Mouse (Mus musculus) gastrocnemius, adult 18-20 months (tissue): ENCODE results near the gene Lhfp. TPM values are rescaled to one million over a fixed set of nuclear protein-coding genes. Genes with fewer than 3 reads are reported as not detected.
"Not testable (repeated sequence)": the region's sequence is repeated elsewhere in the genome, so short reads cannot be mapped to it uniquely, and the experiment has no call there.

Experiments used
- DNase-seq: peaks from one replicate; pipeline ENCODE4 v3.0.0; 2021; ENCODE audit warnings: low spot score
- total RNA-seq, 2 experiments: library from RNA; stranded (reverse); gene quantifications; 2 replicates each; pipeline ENCODE4 v1.2.3; 2021

Lhfp gene
- total RNA-seq, 2 experiments from 2014 or later = 7.7 to 10.6 TPM

- DNase-seq = no peak
Measured at GRCm38 (mm10) chr3:53253223-53253832, 212.0 kb downstream of the Lhfp start.

- DNase-seq = no peak
Measured at GRCm38 (mm10) chr3:53258657-53259158, 217.4 kb downstream of the Lhfp start.

GRCm38 (mm10) chr3:53266116-53266515 is 224.8 kb downstream of the Lhfp start:
- DNase-seq = no peak

GRCm38 (mm10) chr3:53267046-53267445 is 225.7 kb downstream of the Lhfp start:
- DNase-seq = no peak

- no peak for DNase-seq
Measured at GRCm38 (mm10) chr3:53273220-53273619, 231.9 kb downstream of the Lhfp start.

GRCm38 (mm10) chr3:53277993-53278392 is 236.7 kb downstream of the Lhfp start:
- DNase-seq = no peak

DNA sequence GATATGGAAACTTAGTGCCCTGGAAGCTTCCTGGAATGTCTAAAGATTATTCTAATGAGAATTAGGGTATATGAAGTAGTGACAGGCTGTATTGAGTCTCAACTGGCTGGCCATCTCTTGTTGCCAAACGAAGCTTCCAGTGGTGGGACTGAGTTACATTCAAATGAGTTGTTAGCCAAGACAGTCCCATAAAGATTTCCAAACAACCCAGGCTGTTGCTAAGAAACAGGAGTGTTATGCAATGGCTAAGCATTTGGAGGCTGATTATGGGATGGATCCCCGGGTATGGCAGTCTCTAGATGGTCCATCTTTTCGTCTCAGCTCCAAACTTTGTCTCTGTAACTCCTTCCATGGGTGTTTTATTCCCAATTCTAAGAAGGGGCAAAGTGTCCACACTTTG is 240.7 kb downstream of the Lhfp start:
- not testable (repeated sequence) for DNase-seq

- DNase-seq = no peak
Measured at GRCm38 (mm10) chr3:53284023-53284422, 242.7 kb downstream of the Lhfp start.

DNA sequence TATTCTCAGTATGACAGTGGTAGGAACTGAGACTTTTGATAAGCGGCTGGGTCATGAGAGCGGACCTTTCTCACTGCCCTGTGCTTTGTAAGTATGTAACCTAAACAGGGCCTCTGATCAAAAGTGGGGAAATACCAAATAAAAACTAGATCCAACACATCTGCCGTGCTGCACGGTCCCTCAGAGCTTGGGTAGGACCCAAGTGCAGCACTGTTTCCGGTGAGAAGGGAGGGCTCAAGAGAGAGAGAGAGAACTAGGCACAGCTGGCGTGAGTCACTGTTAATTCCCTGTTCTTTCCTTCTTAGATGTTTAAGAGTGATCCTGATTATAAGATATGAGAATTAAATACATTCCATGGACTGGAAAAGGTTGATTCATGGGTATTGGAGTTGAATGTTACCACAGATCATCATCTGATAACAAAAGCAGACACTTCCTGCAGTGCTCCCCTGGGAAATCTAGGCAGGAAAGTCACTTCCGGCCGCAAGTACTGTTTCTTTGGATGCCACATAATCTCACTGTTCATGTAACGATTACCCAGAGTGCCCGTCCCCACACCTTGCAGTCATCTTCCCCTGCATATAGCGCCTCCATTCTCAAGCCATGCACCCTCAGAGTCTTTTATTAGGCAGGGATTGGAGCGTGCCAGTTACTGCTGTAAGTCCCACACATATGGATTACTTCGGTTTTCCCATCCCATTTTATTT is 243.3 kb downstream of the Lhfp start:
- no peak for DNase-seq

- no peak for DNase-seq
Measured at GRCm38 (mm10) chr3:53288662-53289061, 247.3 kb downstream of the Lhfp start.

- DNase-seq = no peak
Measured at GRCm38 (mm10) chr3:53289589-53290219, 248.4 kb downstream of the Lhfp start.

GRCm38 (mm10) chr3:53291185-53291584 is 249.9 kb downstream of the Lhfp start:
- no peak for DNase-seq

- DNase-seq = no peak
Measured at GRCm38 (mm10) chr3:53291945-53292344, 250.6 kb downstream of the Lhfp start.

DNA sequence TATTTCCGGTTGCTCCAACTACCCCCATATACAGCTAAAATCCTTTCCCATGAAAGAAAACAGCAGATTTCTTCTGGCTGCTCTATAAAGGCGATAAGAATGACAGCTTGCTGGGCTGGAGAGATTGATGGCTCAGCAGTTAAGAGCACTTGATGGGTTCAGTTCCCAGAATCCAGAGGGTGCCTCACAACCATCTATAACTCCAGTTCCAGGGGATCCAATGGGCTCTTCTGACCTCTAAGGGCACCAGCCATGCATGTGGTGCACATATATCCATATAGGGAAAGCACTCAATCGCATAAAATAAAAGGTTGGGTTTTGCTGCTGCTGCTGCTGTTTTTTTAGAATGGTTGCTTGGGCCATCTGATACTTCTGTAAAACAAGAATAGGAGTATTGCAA is 251.1 kb downstream of the Lhfp start:
- DNase-seq = no peak

- DNase-seq = no peak
Measured at GRCm38 (mm10) chr3:53292979-53293378, 251.7 kb downstream of the Lhfp start.

DNA sequence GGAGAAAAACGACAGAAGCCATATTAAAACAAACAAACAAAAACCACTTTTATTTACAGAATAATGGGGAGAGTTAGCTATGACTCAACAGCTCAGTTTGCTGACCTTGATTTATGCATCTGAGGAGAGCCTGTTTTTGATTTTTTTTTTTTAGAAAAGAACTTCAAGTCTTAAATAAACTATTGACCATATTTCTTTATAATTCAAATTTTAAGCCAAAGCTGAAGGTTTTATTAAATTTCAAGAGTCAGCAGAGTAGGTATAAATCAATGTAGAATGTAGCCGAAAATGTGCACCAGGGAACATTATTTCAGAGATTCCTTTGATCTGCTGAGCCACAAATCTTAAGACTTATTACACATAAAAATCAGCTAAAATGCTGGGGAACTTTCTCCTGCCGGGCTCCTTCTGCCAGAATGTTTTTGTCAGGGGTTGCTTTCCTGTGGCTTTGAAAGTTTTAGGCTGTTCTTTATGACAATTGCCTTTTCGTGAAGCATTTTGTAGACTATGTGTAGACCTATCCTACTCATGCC is 252.6 kb downstream of the Lhfp start:
- no peak for DNase-seq

GRCm38 (mm10) chr3:53294855-53295254 is 253.5 kb downstream of the Lhfp start:
- no peak for DNase-seq

DNA sequence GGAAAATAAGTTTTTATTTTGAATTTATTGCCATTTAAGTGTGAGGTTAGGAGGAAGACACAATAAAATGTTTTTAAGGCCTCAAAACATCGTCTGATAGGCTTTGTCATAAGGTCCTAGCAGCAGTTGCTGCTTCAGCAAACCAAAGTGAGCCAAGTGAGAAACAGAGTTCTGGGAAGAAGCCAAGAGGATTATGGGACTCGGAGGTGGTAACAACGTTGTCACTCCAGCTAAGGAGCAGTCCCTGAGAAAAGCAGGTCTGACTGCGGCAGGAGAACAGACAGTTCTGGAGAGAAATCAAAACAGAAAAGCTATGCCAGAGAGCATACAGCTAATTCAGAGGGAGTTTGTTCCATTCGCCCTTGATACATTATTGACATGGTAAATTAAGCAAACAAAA is 260.5 kb downstream of the Lhfp start:
- no peak for DNase-seq

DNA sequence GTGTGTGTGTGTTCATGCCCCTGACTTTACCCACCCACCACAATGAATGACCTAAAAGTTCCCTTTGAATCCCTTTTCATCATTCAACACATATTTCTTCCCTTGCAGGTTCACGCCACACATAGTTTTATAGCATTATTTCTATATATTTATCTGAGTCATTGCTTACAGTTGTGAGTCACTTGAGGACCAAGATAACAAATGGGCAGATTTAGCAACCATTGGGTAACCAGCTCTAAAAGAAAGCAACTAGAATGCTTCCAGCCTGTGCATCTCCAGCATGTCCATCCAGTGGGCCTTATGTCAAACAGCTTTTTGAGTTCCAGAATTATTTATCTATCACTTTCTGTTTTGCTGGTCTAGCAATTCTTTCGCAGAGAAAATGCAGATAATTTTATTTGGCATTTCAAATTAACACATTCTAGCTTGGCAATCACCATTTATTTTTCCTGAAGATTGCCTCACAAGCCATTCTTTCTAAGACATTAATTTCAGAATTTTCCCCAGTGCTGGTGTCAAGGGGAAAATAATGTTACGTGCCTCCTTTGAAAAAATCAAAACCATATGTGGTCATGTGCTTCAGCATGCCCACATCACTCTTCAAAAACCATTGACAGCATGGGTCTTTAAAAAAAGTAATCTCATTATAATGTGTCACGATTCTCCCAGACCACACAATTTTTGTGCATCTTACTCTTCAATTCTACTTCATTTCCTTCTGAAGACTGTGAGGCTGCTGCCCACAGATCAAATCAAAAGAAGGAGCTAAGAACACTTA is 263.0 kb downstream of the Lhfp start:
- DNase-seq = no peak

DNA sequence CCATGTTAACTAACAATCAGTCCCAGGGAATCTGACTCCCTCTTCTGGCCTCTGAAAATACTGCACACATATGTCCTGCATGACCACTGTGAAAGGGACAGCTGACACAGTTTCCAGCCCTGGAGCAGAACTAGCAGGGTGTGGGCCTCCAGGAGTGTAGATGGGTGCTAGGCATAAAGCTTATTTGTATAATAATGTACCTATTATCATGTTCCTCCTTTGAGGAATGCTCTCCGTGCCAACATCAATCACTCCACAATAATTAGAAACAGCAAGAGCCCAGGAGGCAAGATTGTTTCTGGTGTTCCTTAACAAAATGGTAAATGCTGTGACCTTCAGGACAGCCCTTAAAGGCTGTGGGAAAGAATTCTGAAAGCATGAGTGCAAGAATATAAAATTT is 264.5 kb downstream of the Lhfp start:
- no peak for DNase-seq

DNA sequence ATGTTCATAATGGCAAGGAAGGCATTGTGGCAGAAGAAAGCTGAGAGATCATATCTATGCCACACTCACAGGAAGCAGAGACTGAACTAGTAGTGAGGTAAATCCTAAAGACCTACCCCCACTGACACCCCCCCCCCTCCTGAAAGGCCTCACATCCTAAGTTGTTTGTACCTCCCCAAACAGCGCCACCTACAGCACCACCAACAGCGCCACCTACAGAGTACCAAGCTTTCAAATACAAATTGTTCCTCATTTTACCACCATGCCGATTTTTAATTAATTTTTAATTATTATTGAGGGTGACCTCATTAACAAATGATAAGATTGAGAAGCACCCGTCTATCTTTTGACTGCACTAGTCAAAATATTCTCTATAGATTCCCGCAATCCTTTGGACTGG is 267.3 kb downstream of the Lhfp start:
- no peak for DNase-seq

GRCm38 (mm10) chr3:53310093-53310492 is 268.8 kb downstream of the Lhfp start:
- DNase-seq = no peak
